Mouse (Mus musculus): Measurements from ENCODE around the gene Zbp1. TPM values are rescaled to one million over a fixed set of nuclear protein-coding genes. Genes with fewer than 3 reads are reported as not detected.

Gene Zbp1
- polyA plus RNA-seq, 1 experiment: not detected

- no peak for TF ChIP-seq GATA1 (IDR thresholded peaks at IDR 0.05; ENCODE audit: low read length)
Measured at GRCm38 (mm10) chr2:173180026-173180425, 38.7 kb downstream of the Zbp1 start.

- TF ChIP-seq GATA1 (IDR thresholded peaks at IDR 0.05; ENCODE audit: low read length): no peak
Measured at GRCm38 (mm10) chr2:173179046-173179445, 39.7 kb downstream of the Zbp1 start.

- TF ChIP-seq GATA1 (IDR thresholded peaks at IDR 0.05; ENCODE audit: low read length): no peak
Measured at GRCm38 (mm10) chr2:173177951-173178350, 40.8 kb downstream of the Zbp1 start.

GRCm38 (mm10) chr2:173177481-173177880 lies 41.2 kb downstream of the Zbp1 start:
- TF ChIP-seq GATA1 (IDR thresholded peaks at IDR 0.05; ENCODE audit: low read length): no peak

GRCm38 (mm10) chr2:173175703-173176102 lies 43.0 kb downstream of the Zbp1 start:
- TF ChIP-seq GATA1 (IDR thresholded peaks at IDR 0.05; ENCODE audit: low read length): no peak

GRCm38 (mm10) chr2:173174569-173174968 lies 44.2 kb downstream of the Zbp1 start:
- TF ChIP-seq GATA1 (IDR thresholded peaks at IDR 0.05; ENCODE audit: low read length): no peak

GRCm38 (mm10) chr2:173173521-173174511 lies 44.9 kb downstream of the Zbp1 start:
- no peak for TF ChIP-seq GATA1 (IDR thresholded peaks at IDR 0.05; ENCODE audit: low read length)

GRCm38 (mm10) chr2:173173008-173173407 lies 45.7 kb downstream of the Zbp1 start:
- TF ChIP-seq GATA1 (IDR thresholded peaks at IDR 0.05; ENCODE audit: low read length): no peak

GRCm38 (mm10) chr2:173172386-173172785 lies 46.3 kb downstream of the Zbp1 start:
- TF ChIP-seq GATA1 (IDR thresholded peaks at IDR 0.05; ENCODE audit: low read length): no peak

- no peak for TF ChIP-seq GATA1 (IDR thresholded peaks at IDR 0.05; ENCODE audit: low read length)
Measured at GRCm38 (mm10) chr2:173171956-173172355, 46.8 kb downstream of the Zbp1 start.

- TF ChIP-seq GATA1 (IDR thresholded peaks at IDR 0.05; ENCODE audit: low read length): no peak
Measured at GRCm38 (mm10) chr2:173171470-173171869, 47.3 kb downstream of the Zbp1 start.

- TF ChIP-seq GATA1 (IDR thresholded peaks at IDR 0.05; ENCODE audit: low read length): no peak
Measured at GRCm38 (mm10) chr2:173170715-173171114, 48.0 kb downstream of the Zbp1 start.

- no peak for TF ChIP-seq GATA1 (IDR thresholded peaks at IDR 0.05; ENCODE audit: low read length)
Measured at GRCm38 (mm10) chr2:173170081-173170480, 48.6 kb downstream of the Zbp1 start.

GRCm38 (mm10) chr2:173168411-173168851 lies 50.3 kb downstream of the Zbp1 start:
- TF ChIP-seq GATA1 (IDR thresholded peaks at IDR 0.05; ENCODE audit: low read length): no peak

- no peak for TF ChIP-seq GATA1 (IDR thresholded peaks at IDR 0.05; ENCODE audit: low read length)
Measured at GRCm38 (mm10) chr2:173165357-173165756, 53.4 kb downstream of the Zbp1 start.

GRCm38 (mm10) chr2:173164946-173165345 lies 53.8 kb downstream of the Zbp1 start:
- no peak for TF ChIP-seq GATA1 (IDR thresholded peaks at IDR 0.05; ENCODE audit: low read length)

GRCm38 (mm10) chr2:173164358-173164757 lies 54.4 kb downstream of the Zbp1 start:
- TF ChIP-seq GATA1 (IDR thresholded peaks at IDR 0.05; ENCODE audit: low read length): no peak

All from G1E-ER4 (cell line).